Mouse (Mus musculus) adipocyte (in vitro differentiated cells): Measurements from ENCODE around the gene Acyp2.
"Not testable (repeated sequence)": the region's sequence is repeated elsewhere in the genome, so short reads cannot be mapped to it uniquely, and the experiment has no call there.

ENCODE experiments used
- DNase-seq: peaks from one replicate; pipeline ENCODE4 v3.0.0-alpha.2; 2016; ENCODE audit warnings: low spot score

Acyp2 gene

DNA sequence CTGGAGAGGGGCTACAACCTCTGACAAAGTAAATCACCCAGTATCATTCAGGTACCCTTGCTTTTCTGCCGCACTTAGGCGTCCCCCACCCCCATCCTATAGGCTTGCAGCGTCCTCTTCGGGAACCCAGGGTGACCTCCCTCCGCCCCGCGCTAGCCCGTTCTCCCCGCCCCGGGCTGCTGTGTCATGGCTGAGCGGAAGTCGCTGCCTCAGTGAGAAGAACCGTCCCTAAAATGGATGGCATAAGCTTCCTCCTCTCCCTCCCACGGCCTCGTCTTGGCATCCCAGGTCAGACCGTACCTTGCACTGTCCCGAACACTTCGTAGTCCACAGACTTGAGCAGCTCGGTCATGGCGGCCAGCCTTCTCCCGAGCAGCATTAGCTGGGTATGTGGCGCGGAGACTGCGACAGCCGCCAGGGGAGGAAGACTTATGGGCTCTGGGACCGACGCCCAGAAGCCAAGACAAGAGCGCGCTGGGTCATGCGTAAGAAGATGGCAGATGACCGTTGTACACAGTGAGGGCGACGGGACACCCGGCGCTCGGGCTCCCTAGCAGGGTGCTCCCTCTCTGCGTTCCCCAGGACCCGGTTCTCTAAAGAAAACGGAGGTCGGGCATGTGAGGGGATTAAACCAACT is at the start of gene Acyp2:
Gene Acyp2, minus strand, starts transcription at position 587 of the 637 bp plus-strand sequence.
- DNase-seq, result peak; percentile 90

DNA sequence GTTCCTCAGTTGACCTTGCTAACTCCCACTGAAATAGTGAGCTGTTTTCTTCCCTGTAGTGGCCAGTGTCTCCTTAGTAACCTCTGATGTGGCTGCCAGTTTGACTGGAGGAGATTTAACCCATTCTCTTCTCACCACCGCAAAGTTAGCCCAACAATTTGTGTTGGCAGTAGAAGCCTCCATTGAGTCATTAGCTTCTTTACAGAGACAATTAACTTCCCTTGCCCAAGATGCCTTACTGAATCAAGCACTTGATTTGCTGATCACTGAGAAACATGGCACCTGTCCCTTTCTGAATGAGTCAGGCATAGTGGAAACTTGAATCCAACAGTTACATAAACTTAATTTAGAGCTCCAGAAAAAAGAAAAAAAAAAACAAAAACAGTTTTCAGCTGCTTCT is 40.0 kb upstream of the Acyp2 start:
- peak; percentile 32 for DNase-seq

DNA sequence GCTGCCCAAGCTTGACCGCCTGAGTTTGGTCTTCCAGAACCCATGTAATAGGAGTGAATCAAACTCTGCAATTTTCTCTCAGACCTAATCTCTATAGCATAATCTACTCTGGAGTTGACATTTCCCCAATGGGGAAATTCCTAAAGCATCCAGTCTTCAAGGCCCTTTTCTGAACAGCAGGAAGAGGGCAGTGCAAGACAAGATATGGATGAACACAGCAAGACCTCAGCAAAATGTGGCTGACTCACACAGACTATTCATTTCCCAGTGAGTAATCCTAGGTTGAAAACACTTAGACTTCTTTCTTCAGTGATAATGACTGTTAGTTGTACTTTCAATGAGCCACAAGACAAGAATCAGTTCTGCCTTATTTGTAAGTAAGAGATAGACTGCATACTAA is 26.7 kb upstream of the Acyp2 start:
- DNase-seq, result peak; percentile 84

DNA sequence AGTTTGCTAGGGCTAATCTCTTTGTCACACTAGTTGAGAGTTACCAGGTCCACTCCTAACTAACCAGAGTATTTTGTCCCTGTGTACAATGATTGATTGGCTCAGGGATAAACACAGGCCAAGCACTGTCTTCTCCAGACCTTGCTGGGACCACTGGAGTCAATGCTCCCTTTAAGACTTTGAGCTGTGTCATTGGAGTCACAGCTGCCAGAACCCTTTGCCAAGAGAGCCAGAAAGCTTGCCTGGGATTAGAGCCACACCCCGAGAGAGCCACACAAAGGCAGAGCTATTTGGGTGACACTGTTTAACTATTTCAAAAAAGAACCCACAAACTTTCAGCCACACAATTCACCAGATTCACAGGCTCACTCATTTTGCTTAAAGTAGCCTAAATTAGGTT is 23.3 kb upstream of the Acyp2 start:
- peak; percentile 81 for DNase-seq

DNA sequence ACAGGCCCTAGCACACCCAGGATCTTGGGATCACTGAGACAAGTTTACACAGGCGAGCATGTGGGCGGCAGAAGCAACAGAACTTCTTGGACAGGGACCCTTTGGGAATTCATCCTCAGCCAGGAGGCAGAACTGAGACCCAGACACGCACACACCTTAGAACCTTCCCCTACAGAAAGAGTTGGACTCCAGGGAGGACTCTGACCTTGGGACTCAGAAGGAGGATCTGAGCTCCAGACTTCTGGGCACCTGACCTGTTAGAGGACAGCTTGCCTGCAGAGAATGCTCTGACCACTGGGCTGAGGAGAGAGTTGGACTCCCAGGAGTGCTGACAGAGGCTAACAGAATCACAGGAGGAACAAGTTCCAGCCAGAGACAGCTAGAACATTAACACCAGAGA is 13.6 kb upstream of the Acyp2 start:
- DNase-seq, result peak; percentile 1

DNA sequence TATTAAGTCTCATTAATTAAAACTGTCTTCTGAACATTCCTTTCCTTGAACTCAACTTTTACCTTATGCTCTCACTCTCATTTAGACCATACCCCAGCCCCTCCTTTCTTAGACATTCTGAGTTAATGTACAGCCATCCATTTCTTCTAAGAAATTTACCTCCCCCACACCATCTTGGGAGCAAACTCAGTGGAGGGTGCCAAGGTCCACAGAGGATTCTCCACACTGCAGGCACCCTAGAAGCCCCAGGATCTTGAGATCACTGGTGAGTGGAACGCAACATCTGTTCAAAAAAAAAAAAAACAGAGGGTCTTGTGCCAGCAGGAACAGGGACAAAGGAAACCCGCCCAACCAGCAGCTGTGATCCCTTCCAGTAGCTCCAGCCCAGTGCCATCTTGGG is 13.2 kb upstream of the Acyp2 start:
- DNase-seq, result no peak

DNA sequence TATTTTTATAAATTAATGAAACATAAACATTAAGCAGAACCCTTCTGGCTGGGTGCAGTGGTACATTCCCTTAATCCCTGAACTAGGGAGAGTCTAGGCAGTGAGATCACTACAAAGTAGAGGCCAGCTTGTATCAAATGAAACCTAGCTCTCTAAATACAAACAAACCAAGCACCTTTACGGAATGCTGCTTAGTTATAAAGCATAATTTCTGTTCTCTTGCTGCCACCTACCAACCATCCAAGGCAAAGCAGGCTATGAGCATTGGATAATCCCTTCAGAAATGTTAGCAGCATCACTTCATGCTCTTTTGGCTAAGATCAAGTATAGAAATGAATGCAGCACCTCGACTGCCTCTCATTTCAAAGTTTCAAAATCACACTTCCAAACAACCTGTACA is 7.7 kb upstream of the Acyp2 start:
- DNase-seq, result peak; percentile 67

DNA sequence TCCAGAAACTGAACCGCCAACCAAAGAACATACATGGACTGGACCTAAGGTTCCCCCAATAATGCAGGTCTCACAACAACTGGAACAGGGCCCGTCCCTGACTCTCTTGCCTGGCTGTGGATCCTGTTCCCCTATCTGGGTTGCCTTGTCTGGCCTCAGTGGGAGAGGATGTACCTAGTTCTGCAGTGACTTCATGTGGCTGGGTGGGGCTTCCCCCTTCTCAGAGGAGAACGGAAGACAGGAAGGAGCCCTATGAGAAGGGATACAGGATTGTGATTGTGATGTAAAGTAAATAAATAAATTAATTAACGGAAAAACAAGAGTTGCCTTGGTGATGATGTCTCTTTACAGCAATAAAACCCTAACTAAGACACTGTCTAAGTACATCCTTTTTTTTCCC is 6.7 kb upstream of the Acyp2 start:
- DNase-seq, result peak; percentile 1

DNA sequence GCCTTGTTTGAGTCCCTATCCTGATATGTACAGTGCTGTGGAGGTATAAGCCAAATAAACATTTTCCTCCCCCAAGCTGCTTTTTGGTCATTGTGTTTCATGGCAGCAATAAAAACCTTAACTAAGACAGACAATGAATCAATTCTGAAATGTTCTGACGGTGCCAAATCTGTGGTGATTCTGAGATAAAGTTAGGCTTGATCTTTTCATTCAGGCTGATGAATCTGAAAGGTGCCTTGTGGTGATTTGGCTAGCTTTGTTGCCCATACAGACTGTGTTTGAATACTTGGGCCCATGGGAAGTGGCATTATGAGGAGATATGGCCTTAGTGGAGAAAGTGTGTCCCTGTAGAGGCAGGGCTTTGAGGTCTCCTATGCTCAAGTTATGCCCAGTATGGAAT is 1.0 kb upstream of the Acyp2 start:
- peak; percentile 5 for DNase-seq

DNA sequence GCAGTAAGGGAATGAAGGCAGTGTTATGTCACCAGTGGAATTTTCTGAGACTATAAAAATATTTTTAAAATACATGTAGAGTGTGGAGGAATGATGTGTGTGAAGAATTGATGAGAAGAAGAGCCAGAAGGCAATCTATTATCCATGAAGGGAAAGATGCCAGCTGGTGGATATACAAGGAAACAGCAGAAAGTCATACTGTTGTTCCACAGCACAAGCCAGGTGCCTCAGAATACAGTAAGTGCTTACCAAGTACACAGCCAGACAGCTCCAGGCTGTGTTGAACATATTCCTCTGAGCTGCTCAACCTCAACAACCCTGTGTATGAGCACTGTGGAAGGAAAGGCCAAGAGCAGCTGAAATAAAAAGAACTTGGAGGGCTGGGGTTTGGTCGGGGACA is 13.7 kb downstream of the Acyp2 start:
- DNase-seq, result no peak

DNA sequence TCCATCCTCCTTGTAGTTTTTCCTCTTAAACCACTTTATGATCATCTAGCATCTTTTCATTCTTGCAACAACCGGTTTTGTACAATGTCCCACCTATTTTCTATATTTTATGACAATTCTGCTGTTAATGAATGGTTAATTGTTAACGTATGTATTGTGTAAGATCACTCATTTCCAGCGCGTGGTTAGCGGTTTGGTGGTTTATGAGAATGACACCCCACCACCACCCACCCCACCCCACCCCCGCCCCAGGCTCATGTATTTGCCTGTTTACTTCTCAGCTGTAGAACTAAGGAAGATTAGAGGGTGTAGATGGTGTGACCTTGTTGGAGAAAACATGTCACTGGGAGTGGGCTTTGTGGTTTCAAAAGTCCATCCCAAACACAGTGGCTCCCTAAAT is 18.9 kb downstream of the Acyp2 start:
- no peak for DNase-seq

DNA sequence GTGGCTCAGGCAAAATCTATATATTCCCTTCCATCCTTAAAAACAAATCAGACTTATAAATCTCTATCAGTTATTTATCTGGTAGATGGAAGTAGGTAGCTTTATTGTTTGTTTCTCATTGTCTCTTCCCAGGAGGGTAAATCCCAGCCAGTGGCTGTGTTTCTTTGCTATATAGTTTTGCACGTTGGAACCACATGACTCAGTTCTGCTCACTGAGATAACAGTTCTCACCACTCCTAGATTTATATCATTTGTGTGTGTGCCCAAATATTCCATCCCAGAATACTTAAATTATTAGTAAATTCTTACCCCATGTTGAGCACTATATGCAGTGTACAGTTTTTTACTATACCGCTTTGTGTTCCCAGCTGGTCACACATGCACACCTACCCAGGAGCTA is 26.2 kb downstream of the Acyp2 start:
- no peak for DNase-seq

DNA sequence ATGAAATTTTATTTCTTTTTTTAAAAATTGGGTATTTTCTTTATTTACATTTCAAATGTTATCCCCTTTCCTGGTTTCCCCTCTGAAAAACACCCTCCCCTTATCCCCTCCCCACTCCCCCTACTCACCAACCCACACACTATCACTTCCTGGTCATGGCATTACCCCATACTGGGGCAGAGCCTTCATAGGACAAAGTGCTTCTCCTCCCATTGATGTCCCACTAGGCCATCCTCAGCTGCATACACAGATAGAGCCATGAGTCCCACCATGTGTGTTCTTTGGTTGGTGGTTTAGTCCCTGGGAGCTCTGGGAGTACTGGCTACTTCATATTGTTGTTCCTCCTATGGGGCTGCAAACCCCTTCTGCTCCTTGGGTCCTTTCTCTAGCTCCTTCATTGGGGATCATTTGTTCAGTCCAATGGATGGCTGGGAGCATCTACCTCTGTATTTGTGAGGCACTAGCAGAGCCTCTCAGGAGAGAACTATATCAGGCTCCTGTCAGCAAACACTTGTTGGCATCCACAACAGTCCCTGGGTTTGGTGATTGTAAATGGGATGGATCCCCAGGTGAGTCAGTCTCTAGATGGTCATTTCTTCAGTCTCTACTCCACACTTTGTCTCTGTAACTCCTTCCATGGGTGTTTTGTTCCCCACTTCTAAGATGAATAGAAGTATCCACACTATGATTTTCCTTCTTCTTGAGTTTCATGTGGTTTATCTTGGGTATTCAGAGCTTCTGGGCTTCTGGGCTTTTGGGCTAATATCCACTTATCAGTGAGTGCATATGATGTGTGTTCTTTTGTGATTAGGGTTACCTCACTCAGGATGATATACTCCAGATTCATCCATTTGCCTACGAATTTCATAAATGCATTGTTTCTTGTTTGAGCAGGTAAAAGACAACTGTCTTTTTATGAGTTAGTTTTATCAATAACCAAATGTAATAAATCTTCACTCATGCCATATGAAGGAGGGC is 27.7 kb downstream of the Acyp2 start:
- not testable (repeated sequence) for DNase-seq

DNA sequence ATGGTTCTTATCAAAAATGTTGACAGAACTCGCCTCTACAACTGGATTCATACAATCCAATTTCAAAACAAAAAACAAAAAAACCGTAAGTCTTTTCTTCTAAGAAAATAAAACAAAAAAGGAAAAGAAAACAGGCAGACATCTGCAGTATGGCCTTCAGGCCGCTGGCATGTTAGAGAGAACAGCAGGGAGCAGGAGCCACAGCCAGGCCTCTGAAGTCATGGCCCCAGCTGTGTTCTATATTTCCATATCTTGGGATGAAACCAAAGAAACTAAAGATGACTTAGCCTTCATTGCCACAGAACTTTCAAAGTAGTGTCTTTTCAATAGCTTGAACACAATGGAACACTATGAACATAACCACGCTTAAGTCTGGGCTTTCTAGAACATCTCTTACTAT is 31.2 kb downstream of the Acyp2 start:
- no peak for DNase-seq

DNA sequence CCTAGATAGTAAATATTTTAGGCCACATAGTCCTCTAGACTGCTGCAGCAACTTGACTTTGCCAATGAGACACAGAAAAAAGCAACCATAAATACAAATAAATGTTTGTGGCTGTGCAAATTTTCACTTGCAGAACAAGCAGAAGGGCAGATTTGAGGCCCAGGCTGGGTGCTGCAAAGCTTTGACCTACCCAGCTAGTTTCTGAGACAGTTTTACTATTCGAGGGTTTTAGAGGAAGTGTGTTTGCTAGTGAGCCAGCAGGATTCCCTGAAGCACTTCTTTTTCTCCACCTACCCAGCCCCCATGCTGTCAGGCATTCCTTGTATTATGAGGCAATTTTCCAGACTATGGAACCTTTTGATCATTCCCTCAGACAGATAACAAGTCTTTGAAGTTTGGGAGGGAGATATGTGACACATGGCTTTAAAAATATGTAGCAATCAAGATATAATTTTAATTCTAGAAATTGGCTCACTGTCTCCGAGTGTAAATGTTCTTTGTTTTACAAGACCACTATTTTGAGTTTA is 31.8 kb downstream of the Acyp2 start:
- DNase-seq, result no peak

DNA sequence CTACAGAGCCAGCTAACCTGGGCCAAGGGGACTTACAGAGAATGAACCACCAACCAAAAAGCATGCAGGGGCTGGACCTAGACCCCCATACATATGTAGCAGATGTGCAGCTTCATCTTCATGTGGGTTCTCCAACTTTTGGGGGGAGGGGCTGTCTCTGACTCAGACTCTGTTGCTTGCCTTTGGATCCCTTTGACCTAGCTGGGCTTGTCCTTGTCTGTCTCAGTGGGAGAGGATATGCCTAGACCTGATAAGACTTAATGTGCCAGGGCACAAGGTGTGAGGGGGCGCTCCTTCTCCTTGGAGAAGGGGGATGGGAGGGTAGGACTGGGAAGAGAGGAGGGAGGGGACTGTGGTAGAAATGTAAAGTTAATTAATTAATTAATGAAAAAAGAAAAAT is 33.4 kb downstream of the Acyp2 start:
- no peak for DNase-seq

DNA sequence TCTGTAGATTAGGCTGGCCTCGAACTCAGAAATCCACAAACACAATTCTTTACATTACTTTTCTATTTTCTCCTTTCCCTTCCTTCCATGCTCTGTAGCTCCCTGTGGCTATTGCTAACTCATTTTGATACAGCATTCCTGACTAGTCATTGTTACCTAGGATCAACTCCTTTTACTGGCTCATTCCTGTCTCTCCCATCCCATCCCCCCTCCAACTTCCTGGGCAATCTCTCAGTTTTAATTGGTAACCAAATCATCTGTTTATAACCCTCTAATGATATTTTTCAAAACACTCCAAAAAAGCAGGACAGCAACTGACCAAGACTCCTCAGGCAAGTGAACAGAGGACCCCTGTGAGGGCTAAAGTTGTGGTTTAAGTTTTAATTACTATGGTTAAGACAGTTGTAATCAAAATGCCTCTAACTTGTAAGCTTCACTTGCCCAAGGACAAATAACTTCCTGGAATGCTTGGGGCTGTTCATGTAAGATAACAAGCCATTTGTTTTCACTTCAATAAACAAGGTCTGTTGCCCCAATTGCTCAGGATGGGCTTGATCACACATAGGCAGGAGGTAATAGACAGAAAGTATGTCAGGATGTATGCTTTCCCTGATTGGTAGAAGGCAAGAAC is 35.4 kb downstream of the Acyp2 start:
- no peak for DNase-seq

DNA sequence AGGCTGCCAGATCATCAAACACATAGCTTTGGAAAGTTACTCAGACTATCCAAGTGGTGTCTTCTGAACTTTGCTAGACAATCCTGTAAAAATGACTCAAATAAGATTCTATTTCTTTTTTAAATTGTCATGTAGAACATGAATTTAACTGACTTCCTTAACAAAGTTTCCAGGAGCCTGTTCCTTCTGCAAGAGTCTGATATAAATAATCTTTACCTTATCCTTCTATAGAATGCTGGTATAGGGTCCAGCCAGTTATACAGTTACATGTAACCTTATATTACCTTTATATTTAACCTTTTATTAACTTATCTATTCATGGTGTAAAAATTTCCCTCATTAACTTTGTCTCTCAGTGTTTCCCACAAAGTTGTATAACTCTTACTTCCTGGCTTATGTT is 36.7 kb downstream of the Acyp2 start:
- DNase-seq, result no peak

DNA sequence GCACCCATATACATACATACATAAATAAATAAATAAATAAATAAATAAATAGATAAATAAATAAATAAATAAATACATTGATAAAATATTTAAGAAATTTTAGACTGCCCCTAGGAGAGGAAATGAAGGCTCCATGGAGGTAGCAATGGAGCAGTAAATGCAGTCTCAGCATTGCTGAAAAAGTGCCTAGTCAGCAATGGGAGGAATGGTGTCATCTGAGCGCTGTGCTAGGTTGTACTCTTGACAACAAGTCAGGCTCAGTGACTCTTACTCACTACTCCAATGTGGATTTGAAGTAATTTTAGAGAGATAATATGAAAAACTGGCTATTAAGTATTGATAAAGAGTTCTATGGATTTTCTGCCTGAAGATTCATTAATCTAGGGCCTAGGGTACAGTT is 40.1 kb downstream of the Acyp2 start:
- DNase-seq, result no peak

DNA sequence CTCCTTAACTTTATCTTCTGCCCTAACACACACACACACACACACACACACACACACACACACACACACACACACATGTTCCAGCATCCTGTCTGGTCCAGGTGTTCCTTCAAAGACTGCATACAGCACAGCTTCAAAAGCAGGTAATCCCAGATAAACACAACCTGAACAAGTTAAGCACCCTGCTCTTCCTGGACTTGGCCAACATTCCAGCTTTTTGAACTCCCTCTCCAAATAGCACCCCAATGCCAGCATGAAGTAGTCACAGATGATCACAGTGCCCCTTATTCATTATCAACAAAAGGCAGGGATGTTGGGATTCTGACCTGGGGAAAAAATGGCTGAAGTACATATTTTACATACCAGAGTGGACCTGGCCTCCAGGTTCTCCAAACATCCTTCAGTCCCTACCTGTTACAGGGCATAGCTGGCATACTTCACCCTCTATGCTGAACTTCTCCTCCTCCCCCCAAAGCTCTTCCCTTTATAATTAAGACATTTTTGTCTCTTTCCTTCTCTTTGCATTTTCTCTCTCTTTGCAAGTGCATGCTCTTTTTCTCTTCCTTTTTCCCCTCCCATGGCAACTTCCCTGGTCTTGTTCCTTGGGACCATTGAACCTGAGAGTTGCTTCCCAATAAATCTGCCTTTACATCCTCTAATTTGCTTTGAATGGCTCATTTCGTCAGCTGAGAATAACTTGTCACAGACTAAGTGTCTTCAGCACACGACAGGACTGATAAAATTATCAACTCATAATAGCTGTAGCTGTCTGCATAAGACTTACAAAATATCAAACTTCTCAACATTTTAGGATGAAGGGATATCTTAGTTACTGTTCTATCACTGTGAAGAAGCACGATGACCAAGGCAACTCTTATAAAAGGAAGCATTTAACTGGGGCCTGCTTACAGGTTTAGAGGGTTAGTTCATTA is 41.5 kb downstream of the Acyp2 start:
- no peak for DNase-seq

DNA sequence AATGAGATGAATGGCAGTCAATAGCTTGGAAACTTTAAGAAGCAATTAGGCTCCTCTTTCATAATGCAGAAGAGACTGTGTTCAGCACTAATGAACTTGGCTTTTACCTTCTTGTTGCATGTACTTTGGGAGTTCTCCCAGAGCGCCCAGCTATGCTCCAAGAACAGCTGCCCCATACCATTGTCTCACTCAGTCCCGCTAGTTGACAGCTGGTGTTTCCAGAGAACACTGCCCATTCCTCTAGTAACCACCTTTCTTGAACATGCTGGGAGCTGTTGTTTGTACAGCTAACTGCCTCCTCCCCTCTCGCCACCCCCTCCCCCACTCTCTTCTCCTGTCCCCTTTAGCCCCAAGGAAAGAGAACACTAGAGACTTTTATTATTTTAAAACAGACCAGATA is 52.1 kb downstream of the Acyp2 start:
- DNase-seq, result no peak

DNA sequence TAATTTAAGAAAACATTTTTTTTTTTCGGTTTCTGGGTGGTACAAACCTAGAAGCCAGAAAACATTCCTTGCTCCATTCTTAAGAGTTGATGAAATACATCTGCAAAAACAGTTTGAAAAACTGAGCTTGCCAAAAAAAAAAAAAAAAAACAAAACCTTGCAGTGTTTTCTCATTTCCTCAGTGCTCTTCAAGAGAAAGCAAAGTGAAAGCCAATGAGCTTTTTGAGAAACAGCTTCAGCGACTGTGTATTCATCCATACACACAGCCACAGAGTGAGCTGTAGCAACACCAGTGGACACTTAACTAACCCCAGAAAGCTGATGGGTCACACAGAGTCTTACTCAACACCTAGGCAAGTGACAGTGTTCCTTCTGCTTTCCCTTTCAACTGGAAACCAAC is 69.4 kb downstream of the Acyp2 start:
- peak; percentile 62 for DNase-seq
